Mouse (Mus musculus): Measurements from ENCODE around the gene Prps1l3. TPM values are rescaled to one million over a fixed set of nuclear protein-coding genes. Genes with fewer than 3 reads are reported as not detected.

The Prps1l3 gene
- total RNA-seq, 4 experiments from 2014 or later, result 34.9 to 43.1 (median 37.5) TPM

DNA sequence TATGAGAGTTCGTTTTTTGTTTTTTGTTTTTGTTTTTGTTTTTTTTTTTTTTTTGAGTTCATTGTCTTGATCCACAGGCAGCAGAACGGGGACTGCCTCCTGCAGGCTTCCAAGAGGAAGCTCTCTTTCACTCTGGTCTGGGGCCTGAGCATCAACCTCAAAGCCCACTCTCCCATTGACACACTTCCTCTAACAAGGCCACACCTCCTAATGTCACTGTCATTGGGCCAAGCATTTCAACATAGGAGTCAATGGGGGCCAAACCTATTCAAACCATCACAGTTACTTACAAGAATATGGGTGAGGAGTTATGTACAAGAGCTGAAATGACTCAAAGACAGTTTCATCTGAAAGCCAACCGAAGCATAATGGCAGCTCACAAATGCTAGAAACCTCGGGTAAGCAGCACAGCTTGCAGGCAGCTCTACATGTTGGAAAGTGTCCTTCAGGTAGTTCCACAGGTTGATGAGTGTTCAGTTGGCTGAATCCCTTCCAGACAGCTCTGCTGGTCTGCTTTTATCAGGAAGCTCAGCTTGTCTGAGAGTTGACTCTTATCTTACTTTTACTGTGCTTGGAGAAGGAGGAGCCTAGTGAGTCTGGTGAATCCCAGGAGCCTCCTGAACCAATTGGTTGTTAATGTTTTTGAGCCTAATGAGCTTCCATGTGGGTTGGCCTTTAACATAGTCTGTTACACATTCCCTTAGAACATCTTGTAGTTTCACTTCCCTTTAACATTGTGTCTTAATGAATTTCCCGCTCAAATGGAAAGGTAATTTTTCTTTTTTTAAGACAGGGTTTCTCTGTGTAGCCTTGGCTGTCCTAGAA is 13.7 kb downstream of the Prps1l3 start:
- DNase-seq, result no peak

DNA sequence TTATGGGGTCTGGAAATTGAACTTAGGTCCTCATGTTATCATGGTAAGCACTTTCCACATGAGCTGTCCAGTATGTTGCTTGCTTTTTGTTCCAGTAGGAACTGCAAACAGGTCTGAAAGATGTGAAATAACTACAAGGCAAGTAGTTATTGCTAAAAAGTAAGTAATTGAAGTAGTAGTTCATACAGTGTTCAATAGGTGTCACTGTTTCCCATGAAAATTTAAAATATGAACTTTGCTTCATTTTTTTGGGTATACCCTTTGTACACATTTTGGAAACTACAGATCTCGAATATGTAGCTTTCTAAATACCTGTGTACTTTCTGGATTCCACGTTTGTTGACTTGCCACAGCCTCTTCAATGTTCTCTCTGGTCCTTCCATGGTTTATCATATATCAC is 28.4 kb downstream of the Prps1l3 start:
- no peak for DNase-seq

DNA sequence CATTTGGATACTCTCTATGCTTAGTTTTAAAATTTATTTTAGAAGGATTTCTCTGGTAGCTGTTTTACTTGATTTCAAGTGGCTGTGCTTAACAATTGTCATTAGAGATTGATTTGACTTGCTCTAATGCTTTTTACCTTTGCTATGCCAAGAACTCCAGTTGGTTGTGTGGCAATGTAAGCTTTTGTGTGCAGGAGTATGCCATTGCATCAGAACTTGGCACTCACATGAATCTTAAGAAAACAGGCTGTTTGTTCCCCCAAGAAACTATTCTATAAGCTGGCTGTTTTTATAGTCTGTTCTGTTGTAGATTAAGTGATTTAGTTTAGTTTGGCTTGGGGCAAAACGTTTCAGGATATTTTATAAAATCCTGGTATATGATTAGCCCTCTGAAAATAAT is 45.2 kb downstream of the Prps1l3 start:
- no peak for DNase-seq

GRCm38 (mm10) chr12:57281155-57282114 is 51.2 kb downstream of the Prps1l3 start:
- DNase-seq, result no peak

GRCm38 (mm10) chr12:57285303-57286059 is 55.3 kb downstream of the Prps1l3 start:
- DNase-seq, result no peak

Other genes starting within 250 kb of the Prps1l3 start
- under 1 TPM; 0.42 to 0.65 (median 0.63) TPM for gene Slc25a21, start 32.9 kb upstream of the Prps1l3 start, total RNA-seq (2022)
- gene Mipol1, start within 50 bp of the Prps1l3 start, total RNA-seq (2022), result 10 to 100 TPM; 10.3 to 16.0 (median 13.5) TPM